Mouse (Mus musculus): ENCODE results near the gene Gipc2.
"Not testable (repeated sequence)": the region's sequence is repeated elsewhere in the genome, so short reads cannot be mapped to it uniquely, and the experiment has no call there.

The Gipc2 gene

GRCm38 (mm10) chr3:152166099-152166423, at the start of gene Gipc2:
Gipc2 (minus strand) TSS chr3:152166230.
- DNase-seq: no peak

DNA sequence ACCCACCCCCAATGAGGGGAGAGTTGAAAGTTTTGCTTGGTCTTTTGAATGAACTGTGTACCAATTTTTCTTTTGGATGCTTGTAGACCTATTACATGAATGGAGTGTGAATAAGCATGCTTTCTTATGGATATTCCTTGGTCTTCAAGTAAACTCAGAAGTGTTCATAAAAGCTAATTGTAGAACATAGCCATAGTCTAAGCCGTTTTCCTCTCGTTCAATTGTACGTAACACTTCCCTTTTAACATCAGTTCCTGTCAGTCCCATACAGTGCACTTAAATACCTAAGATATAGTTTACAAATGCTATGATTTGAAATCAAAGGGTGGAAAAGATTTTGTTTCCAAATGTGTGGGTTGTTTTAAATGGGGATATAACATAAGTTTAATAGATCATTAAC, 47.4 kb upstream of the Gipc2 start:
- no peak for DNase-seq

DNA sequence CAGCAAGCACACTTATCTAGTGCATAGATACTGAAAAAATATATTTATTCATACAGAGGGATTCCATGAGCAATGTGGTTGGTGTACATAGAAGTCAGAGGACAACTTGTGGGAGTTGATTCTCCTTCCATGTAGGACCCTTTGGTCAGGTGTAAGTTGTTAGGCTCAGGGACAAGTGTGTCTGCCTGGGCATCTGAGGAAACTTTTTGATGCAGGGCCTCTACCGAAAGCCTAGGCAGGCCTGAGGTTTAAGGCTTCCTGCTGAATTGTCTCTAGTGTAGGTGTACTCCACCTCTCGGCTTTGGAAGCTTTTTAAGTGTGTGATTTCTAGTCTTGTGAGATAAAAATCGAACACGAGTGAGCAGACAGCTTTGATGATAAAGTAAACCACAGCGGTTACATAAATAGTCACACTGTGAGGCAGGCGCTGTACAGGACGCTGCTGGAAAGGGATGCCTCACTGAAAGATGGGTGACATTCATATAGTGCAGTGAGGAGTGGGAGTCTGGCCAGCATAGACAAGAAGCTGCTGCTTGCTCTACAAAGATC, 45.8 kb upstream of the Gipc2 start:
- peak in 1 of 2 experiments; percentile 21 for DNase-seq

GRCm38 (mm10) chr3:152210728-152211391, 44.8 kb upstream of the Gipc2 start:
- peak; percentile 76 to 77 for DNase-seq

DNA sequence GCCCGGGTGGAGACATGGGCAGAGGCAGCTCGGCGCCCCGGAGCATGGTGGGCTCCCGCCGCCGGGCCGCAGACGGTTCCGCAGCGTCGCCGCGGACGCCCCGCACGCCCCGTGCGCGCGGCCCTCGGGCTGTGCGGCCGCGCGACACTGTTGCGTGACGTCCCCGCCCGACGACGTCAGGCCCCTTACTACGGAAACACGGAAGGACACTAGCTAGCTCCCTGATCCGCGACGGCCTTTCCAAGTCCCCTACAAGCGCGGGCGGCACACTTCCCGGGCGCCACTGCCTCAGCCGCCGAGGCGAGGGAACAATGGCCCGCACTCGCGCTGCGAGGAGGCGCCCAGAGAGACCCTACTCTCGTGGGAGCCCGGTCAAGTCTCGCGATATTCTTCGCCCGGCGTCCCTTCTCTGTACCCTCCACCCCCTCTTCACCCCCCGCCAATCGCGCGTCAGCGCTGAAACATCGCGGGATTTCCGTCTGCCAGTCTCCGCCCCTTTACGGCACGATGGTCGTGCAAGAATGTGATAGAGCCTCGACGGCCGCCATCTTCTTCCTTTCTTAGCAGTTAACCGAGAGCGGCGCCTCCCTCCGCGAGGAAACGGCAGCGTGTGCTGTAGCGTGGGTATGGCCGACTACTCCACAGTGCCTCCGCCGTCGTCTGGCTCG, 44.1 kb upstream of the Gipc2 start, which contains the start of the genes Dnajb4 and Fubp1:
Dnajb4 (minus strand) TSS at position 336 of the 668 bp plus-strand sequence.
Fubp1 (plus strand) TSS at position 456 of the 668 bp plus-strand sequence.
- DNase-seq: peak; percentile 100

GRCm38 (mm10) chr3:152209177-152209966, 43.3 kb upstream of the Gipc2 start:
- DNase-seq: no peak

DNA sequence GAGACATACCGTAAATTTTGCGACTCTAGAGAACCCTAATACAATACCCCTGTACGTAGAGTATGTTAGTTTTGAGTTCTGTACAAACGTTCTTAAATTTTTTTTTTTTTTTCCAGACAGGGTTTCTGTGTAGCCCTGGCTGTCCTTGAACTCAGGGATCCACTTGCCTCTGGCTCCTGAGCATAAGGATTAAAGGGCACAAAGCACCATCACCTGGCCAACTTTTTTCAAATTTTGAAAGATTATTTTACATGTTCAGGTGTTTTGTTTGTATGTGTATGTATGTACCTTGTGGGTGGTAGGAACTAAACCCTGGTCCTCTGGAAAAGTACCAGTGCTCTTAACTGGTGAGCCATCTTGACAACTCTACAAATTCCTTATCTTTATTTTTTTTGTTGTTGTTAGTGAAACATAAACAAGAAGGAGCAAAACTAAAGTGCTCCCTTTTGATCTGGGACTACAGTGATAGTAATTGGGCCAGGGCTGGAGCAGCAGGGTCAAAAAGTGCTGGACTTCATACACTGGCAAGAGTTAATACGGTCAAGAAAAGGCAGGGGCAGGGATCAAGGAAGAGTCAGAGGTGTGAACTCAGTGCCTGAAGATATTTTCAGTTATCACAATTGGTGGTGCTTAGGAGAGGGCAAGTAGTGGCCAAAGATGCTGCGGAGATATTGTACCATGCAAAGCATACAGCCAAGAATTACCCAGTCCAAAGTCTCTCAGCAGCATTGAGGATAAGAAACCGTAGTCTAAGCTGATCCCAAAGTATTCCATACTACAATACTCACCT, 42.3 kb upstream of the Gipc2 start:
- DNase-seq: peak in 1 of 2 experiments; percentile 16

DNA sequence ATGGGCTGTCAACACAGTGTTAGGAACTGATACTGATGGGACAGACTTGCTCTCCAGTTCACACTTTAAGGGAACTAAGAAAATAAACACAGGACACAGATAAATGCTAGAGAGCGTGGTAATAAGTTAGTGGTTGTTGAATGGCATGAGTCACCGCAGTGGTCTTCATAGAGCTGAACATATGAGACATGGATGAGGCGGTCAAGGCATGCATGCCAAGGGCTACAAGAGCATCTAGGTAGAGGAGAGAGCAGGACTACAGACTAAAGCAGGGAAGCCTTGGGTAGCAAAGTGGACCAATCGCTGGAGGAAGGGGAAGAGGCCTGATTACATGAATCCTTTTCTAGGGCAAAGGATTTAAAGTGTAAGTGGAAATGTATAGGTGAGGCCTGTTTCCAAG, 41.1 kb upstream of the Gipc2 start:
- no peak for DNase-seq

GRCm38 (mm10) chr3:152204577-152204976, 38.5 kb upstream of the Gipc2 start:
- no peak for DNase-seq

DNA sequence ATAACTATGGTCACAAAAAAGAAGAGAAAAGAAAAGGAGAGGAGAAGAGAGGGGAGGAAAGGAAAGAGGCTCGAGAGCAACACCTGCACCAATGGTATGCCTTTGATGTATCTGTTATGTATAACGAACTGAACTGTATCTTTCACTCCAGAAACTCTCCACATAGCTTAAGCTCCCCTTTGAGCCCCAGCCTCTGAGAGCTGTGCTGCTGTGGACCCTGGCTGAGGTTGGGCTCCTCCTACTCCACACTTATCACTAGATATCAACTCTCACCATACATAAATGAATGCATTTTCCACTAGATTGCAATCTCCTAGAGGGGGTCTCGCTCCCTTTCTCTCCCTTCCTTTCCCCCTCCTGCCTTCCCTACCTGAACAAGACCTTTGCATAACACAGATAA, 38.0 kb upstream of the Gipc2 start:
- DNase-seq: no peak

GRCm38 (mm10) chr3:152203411-152203810, 37.4 kb upstream of the Gipc2 start:
- no peak for DNase-seq

DNA sequence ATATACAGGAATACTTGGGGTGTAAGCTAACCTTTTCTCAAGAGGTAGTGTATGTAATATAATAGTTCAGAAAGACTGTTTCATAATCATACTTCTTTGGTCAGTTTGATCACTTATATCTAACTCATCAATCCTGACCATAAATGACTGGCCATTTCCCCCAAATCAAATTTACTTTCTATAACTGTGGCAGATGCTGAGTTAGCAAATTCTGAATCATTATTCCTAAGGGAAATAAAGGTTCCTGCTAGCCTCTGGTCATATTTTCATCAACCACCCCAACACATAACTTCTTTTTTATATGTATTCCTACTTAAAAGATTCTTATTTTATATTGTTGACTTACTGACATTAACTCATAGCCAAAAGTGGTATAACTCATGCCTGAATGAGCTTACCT, 36.9 kb upstream of the Gipc2 start:
- no peak for DNase-seq

DNA sequence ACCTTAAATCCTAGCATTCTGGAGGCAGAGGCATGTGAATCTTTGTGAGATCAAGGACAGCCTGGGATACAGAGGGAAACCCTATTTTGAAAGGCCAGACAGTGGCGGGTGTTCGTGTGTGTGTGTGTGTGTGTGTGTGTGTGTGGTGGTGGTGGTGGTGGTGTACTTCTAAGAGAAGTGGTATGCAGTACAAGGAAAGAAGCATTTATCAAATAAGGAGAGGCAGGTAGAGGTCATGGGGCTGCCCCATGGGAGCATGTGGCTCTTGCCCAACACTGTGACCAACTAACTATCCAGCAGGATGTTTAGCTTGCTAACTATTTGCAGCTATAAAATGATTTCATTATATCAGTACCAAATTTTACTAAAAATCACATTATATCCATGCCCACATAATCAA, 35.6 kb upstream of the Gipc2 start:
- no peak for DNase-seq

DNA sequence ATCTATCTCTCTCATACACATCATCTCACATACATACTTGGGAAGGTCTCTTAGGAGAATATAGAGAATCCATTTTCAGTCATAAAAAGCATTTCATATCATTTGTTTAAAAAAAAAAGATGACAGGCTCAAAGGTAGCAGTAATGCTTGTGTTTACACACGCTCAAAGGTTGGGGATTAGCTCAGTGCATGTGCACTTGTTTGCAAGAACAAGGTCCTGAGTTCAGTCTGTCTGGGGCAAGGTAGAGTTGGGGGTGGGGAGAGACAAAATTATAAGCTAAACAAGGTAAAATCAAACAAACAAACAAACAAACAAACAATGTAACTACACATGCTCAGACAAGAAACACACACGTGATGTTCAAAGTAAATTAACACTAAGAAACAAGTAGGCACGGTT, 35.2 kb upstream of the Gipc2 start:
- DNase-seq: no peak

GRCm38 (mm10) chr3:152199125-152199524, 33.1 kb upstream of the Gipc2 start:
- no peak for DNase-seq

DNA sequence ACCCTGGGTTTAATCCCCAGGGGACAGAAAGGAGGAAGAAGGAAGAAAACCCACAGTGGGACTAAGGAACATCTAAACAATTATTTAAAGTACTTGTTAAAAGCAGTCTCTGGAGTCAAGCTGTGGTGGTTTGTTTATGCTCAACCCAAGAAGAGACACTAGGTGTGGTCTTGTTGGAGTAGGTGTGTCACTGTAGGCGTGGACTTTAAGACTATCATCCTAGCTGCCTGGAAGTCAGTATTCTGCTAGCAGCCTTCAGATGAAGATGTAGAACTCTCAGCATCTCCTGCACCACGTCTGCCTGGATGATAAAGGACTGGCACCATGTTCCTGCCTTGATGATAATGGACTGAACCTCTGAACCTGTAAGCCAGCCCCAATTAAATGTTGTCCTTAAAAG, 31.2 kb upstream of the Gipc2 start:
- not testable (repeated sequence) for DNase-seq

DNA sequence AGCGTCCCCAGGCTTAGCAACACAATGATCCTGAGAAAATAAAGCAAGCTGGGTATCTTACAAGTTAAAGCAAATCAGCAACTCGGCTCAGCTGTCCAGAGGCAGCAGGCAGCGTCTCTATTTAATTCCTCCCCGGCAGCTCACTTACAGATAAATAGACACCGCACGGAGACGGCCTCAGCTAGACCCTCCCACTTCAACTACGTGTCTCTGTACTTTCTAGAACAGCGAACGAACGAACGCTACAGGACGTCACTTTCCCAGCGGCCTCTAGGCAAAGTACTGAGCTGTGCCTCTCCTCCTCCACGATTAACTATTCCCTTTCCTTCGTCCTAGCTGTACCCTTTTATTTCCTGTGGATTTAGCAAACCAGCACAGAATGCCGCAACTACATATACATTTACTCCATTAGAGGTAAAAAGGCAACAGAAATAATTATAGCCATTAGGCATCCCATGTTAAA, 27.6 kb upstream of the Gipc2 start:
- peak; percentile 83 to 85 for DNase-seq

DNA sequence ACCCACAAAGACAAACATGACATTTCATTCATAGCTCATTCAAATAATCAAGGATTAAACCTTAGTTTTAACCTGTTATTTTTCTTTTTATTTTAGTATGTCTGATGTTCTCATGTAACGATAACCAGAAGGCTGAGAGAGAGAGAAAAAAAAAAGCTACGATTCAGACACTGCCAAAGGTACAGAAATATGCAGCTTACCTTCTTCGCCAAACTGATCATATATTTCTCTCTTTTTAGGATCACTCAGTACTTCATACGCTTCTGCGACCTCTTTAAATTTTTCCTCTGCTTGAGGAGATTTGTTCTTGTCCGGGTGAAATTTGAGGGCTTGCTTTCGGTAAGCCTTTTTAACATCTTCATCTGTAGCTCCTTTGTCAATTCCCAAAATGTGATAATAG, 27.1 kb upstream of the Gipc2 start:
- no peak for DNase-seq

GRCm38 (mm10) chr3:152192238-152192931, 26.4 kb upstream of the Gipc2 start:
- DNase-seq: peak in 1 of 2 experiments; percentile 31

DNA sequence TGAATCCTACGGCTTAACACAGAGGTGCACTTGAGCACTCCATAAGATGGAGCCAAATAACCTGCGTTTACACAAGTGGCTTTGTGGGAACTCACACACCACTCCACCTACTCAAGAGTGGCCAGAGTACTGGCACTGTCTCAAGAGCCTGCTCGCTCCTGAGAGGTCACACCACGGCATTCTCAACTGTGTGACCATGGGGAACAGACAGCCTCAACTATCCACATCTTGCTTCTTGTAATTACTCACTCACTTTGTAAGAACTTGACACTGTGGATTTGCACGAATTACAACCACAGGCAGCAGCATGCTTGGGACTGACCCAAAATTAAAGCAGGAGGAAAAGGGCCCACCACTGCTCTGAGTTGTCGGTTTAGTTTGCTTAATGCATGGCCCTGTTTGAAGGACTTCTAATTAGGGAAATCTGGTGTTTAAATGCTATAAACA, 25.8 kb upstream of the Gipc2 start:
- peak; percentile 26 to 36 for DNase-seq

DNA sequence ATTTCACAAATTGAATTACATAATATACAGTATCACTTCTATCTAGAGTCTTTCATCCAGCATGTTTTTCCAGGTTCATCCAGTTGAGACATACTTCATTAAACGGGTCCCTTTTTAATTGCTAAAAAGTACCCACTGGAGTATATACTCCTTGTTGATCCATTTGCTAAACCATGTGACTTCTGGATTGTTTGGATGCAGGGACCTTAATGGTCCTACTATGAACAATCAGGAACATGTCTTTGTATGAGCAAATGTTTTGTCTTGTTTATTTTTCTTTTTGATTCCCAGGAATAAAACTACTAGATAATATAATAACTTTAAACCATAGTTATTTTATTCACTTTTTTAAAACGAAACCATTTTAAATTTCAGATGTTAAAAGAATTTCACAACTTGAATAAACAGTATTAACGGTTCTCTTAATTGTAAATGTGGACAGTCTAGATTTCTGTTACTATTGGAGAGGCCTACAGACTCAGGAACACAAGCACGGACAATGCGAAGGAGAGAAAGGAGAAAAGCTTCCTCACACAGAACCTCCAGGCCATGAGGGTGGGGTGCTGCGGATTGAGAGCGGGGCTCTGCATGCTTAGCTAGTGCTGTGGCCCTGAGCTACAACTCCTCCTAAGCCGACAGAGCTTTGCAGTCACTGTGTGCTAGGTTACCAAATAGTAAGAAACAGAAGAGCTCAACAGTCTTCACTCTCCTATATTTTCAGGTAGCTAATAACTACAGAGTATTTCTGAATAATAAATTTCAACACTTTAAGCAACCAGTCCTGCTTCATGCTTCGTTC, 24.8 kb upstream of the Gipc2 start:
- no peak for DNase-seq
